Mouse (Mus musculus) bone marrow macrophage, adult 2 months (primary cell): ENCODE results near the gene Stoml1. TPM values are rescaled to one million over a fixed set of nuclear protein-coding genes. Genes with fewer than 3 reads are reported as not detected.

Experiments used
- H3K27ac ChIP-seq: 2 replicates; pipeline ENCODE4 v1.5.1; 2012; ENCODE audit warnings: low read depth, low read length; ENCODE audit not compliant: insufficient read depth
- H3K4me1 ChIP-seq: 2 replicates; pipeline ENCODE4 v1.6.1; 2012; ENCODE audit warnings: low read length; ENCODE audit not compliant: control insufficient read depth, insufficient read depth
- H3K4me3 ChIP-seq: 2 replicates; pipeline ENCODE4 v1.5.1; 2012; ENCODE audit warnings: mild to moderate bottlenecking, low read length, moderate library complexity; ENCODE audit not compliant: insufficient read depth
- CTCF ChIP-seq: IDR thresholded peaks from 2 replicates; pipeline ENCODE4 v1.5.1; 2012; ENCODE audit warnings: low read depth, mild to moderate bottlenecking, low read length, moderate library complexity
- POLR2A ChIP-seq: IDR thresholded peaks from 2 replicates; pipeline ENCODE4 v1.6.1; 2012; ENCODE audit warnings: mild to moderate bottlenecking, low read depth, low read length, borderline replicate concordance
- polyA plus RNA-seq: library from polyadenylated mRNA; stranded (reverse); fragments of >200 nt; gene quantifications from 2 replicates; pipeline ENCODE4 v1.2.4, GENCODE M21; 2012; ENCODE audit not compliant: missing spikeins, insufficient read depth, insufficient read length

The Stoml1 gene
- polyA plus RNA-seq, 1 experiment = 21.3 TPM

GRCm38 (mm10) chr9:58216402-58216801 is 36.6 kb upstream of the Stoml1 start:
- H3K27ac ChIP-seq = no peak overlapping the region
- H3K4me1 ChIP-seq = no peaks in the 10 kb centered on the region
- peak; percentile 33 for TF ChIP-seq CTCF
- no peak for TF ChIP-seq POLR2A
- no peak overlapping the region for H3K4me3 ChIP-seq

GRCm38 (mm10) chr9:58218539-58218938 is 34.4 kb upstream of the Stoml1 start:
- Histone ChIP-seq H3K27ac (no peak overlapping the region), H3K4me3 (no peak overlapping the region), H3K4me1 (no peaks in the 10 kb centered on the region)
- TF ChIP-seq POLR2A = no peak
- no peak for TF ChIP-seq CTCF

- Histone ChIP-seq H3K27ac (no peak overlapping the region), H3K4me1 (peaks cover 3% of the 10 kb centered on the region), H3K4me3 (no peak overlapping the region)
- TF ChIP-seq CTCF (0 out of 2 replicates have a peak, but pooled peaks have one; percentile 24), POLR2A (no peak)
These were observed 32.6 kb upstream of the Stoml1 start for GRCm38 (mm10) chr9:58220218-58220903.

- no peak overlapping the region for H3K27ac ChIP-seq
- peaks cover 15% of the 10 kb centered on the region for H3K4me1 ChIP-seq
- TF ChIP-seq POLR2A (no peak), CTCF (no peak)
- no peak overlapping the region for H3K4me3 ChIP-seq
These were observed 28.6 kb upstream of the Stoml1 start for GRCm38 (mm10) chr9:58224356-58224755.

GRCm38 (mm10) chr9:58225915-58226913 is 26.8 kb upstream of the Stoml1 start:
- peak overlapping the region; percentile 88 for H3K27ac ChIP-seq
- peak overlapping the region; percentile 6; the same call in 1 of the 2 replicates for H3K4me3 ChIP-seq
- TF ChIP-seq POLR2A (no peak), CTCF (peak; percentile 85)
- H3K4me1 ChIP-seq = peaks cover 32% of the 10 kb centered on the region

- TF ChIP-seq POLR2A = no peak
- no peak for TF ChIP-seq CTCF
- H3K27ac ChIP-seq = no peak overlapping the region
- peaks cover 55% of the 10 kb centered on the region for H3K4me1 ChIP-seq
- no peak overlapping the region for H3K4me3 ChIP-seq
These were observed 24.0 kb upstream of the Stoml1 start for GRCm38 (mm10) chr9:58228777-58229466.

- TF ChIP-seq POLR2A = no peak
- no peak for TF ChIP-seq CTCF
- Histone ChIP-seq H3K4me3 (peak overlapping the region; percentile 17; the same call in 1 of the 2 replicates), H3K27ac (peak overlapping the region; percentile 95), H3K4me1 (peaks cover 49% of the 10 kb centered on the region)
These were observed 21.2 kb upstream of the Stoml1 start for GRCm38 (mm10) chr9:58231746-58232145.

GRCm38 (mm10) chr9:58232374-58232773 is 20.6 kb upstream of the Stoml1 start:
- TF ChIP-seq CTCF = no peak
- no peak for TF ChIP-seq POLR2A
- peak overlapping the region; percentile 95 for H3K27ac ChIP-seq
- H3K4me1 ChIP-seq = peaks cover 49% of the 10 kb centered on the region

GRCm38 (mm10) chr9:58234502-58235015 is 18.4 kb upstream of the Stoml1 start:
- peaks cover 47% of the 10 kb centered on the region for H3K4me1 ChIP-seq
- no peak overlapping the region for H3K4me3 ChIP-seq
- no peak for TF ChIP-seq POLR2A
- TF ChIP-seq CTCF = no peak
- H3K27ac ChIP-seq = no peak overlapping the region

More at GRCm38 (mm10) chr9:58232374-58232773, 20.6 kb upstream of the Stoml1 start:
- peak overlapping the region; percentile 17; the same call in 1 of the 2 replicates for H3K4me3 ChIP-seq

GRCm38 (mm10) chr9:58241780-58242485 is 11.0 kb upstream of the Stoml1 start:
- TF ChIP-seq POLR2A = no peak
- TF ChIP-seq CTCF = no peak
- peaks cover 13% of the 10 kb centered on the region for H3K4me1 ChIP-seq
- H3K4me3 ChIP-seq = no peak overlapping the region
- no peak overlapping the region for H3K27ac ChIP-seq
